8 mouse cellular contexts compared by ENCODE assay signal in genomic region chr16:9768356-9768755, GRCm38 (mm10).
DNase-seq lines count a peak whose midpoint lies in the region; ATAC-seq and TF ChIP-seq lines count a peak whose summit lies in the region.

No protein-coding gene starts in this region.

- no peak for TF ChIP-seq CTCF in layer of hippocampus, adult 2 months (conservative IDR thresholded peaks at IDR 0.05)
- TF ChIP-seq CTCF in kidney, adult 2 months (conservative IDR thresholded peaks at IDR 0.05; ENCODE audit: insufficient read depth, insufficient read length, low read depth, low read length) = no peak

- 44% methylated on average over 5 of the region's 5 CpGs for WGBS in lung, embryonic 15.5 days
- 47% methylated on average over 5 of the region's 5 CpGs for WGBS in kidney, adult 2 months
- 39% methylated on average over 5 of the region's 5 CpGs for WGBS in kidney, embryonic 14.5 days

- H3K4me3 ChIP-seq in lung, embryonic 15.5 days = no peak overlapping the region
- H3K4me3 ChIP-seq in layer of hippocampus, adult 2 months = no peak overlapping the region
- no peak overlapping the region for H3K4me3 ChIP-seq in kidney, adult 2 months (ENCODE audit: insufficient read depth, low read depth, low read length)
- H3K4me3 ChIP-seq in kidney, embryonic 14.5 days (ENCODE audit: low read length) = no peak overlapping the region

- TF ChIP-seq POLR2A in kidney, adult 2 months (IDR thresholded peaks at IDR 0.05; ENCODE audit: low read depth, low read length) = no peak

- DNase-seq in lung, postnatal 25 days (ENCODE audit: low spot score) = no peak
- peak; percentile 77 to 83 for DNase-seq in cerebellum, adult 18-20 months
- DNase-seq in layer of hippocampus, adult 2 months (ENCODE audit: low spot score in 2 of 2) = peak; percentile 67 to 83
- DNase-seq in right cerebral cortex, adult 2 months (ENCODE audit: low spot score in 2 of 2) = peak; percentile 57 to 65
- no peak for DNase-seq in T-cell, adult 2 months (ENCODE audit: low spot score)
- no peak for DNase-seq in kidney, adult 2 months

- no peak overlapping the region for H3K9ac ChIP-seq in lung, embryonic 15.5 days
- no peak overlapping the region for H3K9ac ChIP-seq in kidney, embryonic 14.5 days (ENCODE audit: low read depth, low read length)

- H3K9me3 ChIP-seq in lung, embryonic 15.5 days = no peaks in the 10 kb centered on the region
- no peaks in the 10 kb centered on the region for H3K9me3 ChIP-seq in kidney, embryonic 14.5 days (ENCODE audit: control insufficient read depth, low read length)

- no peak overlapping the region for H3K4me2 ChIP-seq in lung, embryonic 15.5 days
- H3K4me2 ChIP-seq in kidney, embryonic 14.5 days (replicated peaks; ENCODE audit: low read depth, low read length) = no peak overlapping the region

- no peak overlapping the region for H3K27ac ChIP-seq in lung, embryonic 15.5 days
- H3K27ac ChIP-seq in layer of hippocampus, adult 2 months = peak overlapping the region; percentile 90
- H3K27ac ChIP-seq in kidney, adult 2 months (ENCODE audit: insufficient read depth, low read depth, low read length) = no peak overlapping the region
- no peak overlapping the region for H3K27ac ChIP-seq in kidney, embryonic 14.5 days (ENCODE audit: low read depth, low read length)

- H3K27me3 ChIP-seq in lung, embryonic 15.5 days = no peaks in the 10 kb centered on the region
- no peaks in the 10 kb centered on the region; the same call in 1 of the 2 replicates for H3K27me3 ChIP-seq in kidney, adult 2 months (replicated peaks; ENCODE audit: control insufficient read depth, insufficient read depth, low read length)
- H3K27me3 ChIP-seq in kidney, embryonic 14.5 days (ENCODE audit: control insufficient read depth, insufficient read depth, low read length) = no peaks in the 10 kb centered on the region

- H3K36me3 ChIP-seq in lung, embryonic 15.5 days = no peaks in the 10 kb centered on the region
- no peaks in the 10 kb centered on the region for H3K36me3 ChIP-seq in kidney, adult 2 months (ENCODE audit: control insufficient read depth, insufficient read depth, low read length)
- H3K36me3 ChIP-seq in kidney, embryonic 14.5 days (ENCODE audit: control insufficient read depth, insufficient read depth, low read length) = no peaks in the 10 kb centered on the region

- ATAC-seq in lung, embryonic 15.5 days (ENCODE audit: borderline replicate concordance, extremely low read depth, low FRiP score, low TSS enrichment) = peak; percentile 59; the same call in 1 of the 2 replicates
- ATAC-seq in kidney, embryonic 14.5 days (ENCODE audit: low FRiP score, low TSS enrichment) = no peak

- peaks cover 3% of the 10 kb centered on the region; the same call in 1 of the 2 replicates for H3K4me1 ChIP-seq in lung, embryonic 15.5 days
- H3K4me1 ChIP-seq in kidney, adult 2 months (ENCODE audit: control insufficient read depth, insufficient read depth, low read length) = no peaks in the 10 kb centered on the region
- no peaks in the 10 kb centered on the region for H3K4me1 ChIP-seq in kidney, embryonic 14.5 days (ENCODE audit: control insufficient read depth, insufficient read depth, low read length)

Comparison
In these comparisons a context has a peak if more than half of its experiments do, and no peak if none do; other contexts are left out.
1. DNase-seq: peak in cerebellum, adult 18-20 months (2 of 2), layer of hippocampus, adult 2 months (2 of 2) and right cerebral cortex, adult 2 months (2 of 2); none in lung, postnatal 25 days (single experiment), T-cell, adult 2 months (single experiment) and kidney, adult 2 months (single experiment).